9 mouse cellular contexts compared by ENCODE assay signal in the genomic region with DNA sequence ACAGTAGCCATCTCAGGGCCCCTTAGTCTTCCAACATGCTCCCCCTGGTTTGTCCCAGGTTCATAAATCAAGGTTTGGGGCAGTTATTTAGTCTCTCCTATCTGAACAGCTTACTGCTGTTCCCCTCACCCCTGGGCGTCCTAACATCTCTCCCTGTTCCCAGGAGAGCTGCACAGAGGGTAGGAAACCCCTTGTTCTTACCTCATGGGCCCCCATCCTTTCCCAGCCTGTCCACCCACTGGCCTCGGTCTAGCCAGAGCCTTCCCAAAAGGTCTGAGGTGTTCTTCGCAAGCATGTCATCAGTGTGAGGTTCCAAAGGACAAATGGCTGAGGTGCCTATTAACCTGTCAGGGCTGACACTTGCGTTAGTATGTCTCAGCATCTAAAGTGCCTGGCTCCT. TPM values are rescaled to one million over a fixed set of nuclear protein-coding genes. Genes with fewer than 3 reads are reported as not detected.
A peak's percentile ranks its signal among the peaks of the same experiment; 100 is the strongest.
DNase-seq lines count a peak whose midpoint lies in the region; ATAC-seq and TF ChIP-seq lines count a peak whose summit lies in the region.
"Had no signal": no experiment of that assay in that cellular context is flagged by ENCODE, and none has a peak within 500 bp of the region (broad histone marks: within the 10 kb centered on the region; RNA-seq: fewer than 3 reads in every experiment).

No protein-coding gene starts in this region.

- no peak overlapping the region for H3K4me3 ChIP-seq in hindbrain, embryonic 12.5 days
- no peak overlapping the region for H3K4me3 ChIP-seq in hindbrain, embryonic 13.5 days
- no peak overlapping the region for H3K4me3 ChIP-seq in spleen, adult 2 months (ENCODE audit: extremely low read depth, insufficient read depth, insufficient read length)
- H3K4me3 ChIP-seq in intestine, postnatal 0 days (ENCODE audit: low read depth, low read length): no peak overlapping the region

- WGBS in hindbrain, embryonic 12.5 days: 87% methylated on average over 4 of the region's 4 CpGs
- 88% methylated on average over 4 of the region's 4 CpGs for WGBS in hindbrain, embryonic 13.5 days
- WGBS in spleen, adult 2 months: 96% methylated on average over 4 of the region's 4 CpGs
- 91% methylated on average over 4 of the region's 4 CpGs for WGBS in intestine, postnatal 0 days

- no peak overlapping the region for H3K4me2 ChIP-seq in hindbrain, embryonic 12.5 days (replicated peaks)
- no peak overlapping the region for H3K4me2 ChIP-seq in hindbrain, embryonic 13.5 days
- H3K4me2 ChIP-seq in intestine, postnatal 0 days (replicated peaks; ENCODE audit: low read depth): 0 out of 2 replicates have a peak overlapping the region, but pooled peaks have one; percentile 97

- TF ChIP-seq POLR2A in spleen, adult 2 months (IDR thresholded peaks at IDR 0.05; ENCODE audit: low read depth, low read length): no peak

- peak overlapping the region; percentile 86 for H3K27ac ChIP-seq in hindbrain, embryonic 12.5 days
- H3K27ac ChIP-seq in hindbrain, embryonic 13.5 days: no peak overlapping the region
- peak overlapping the region; percentile 54; the same call in 1 of the 2 replicates for H3K27ac ChIP-seq in spleen, adult 2 months (ENCODE audit: insufficient read depth, low read length)
- peak overlapping the region; percentile 83; the same call in 1 of the 2 replicates for H3K27ac ChIP-seq in intestine, postnatal 0 days (ENCODE audit: low read depth, low read length)

- no peak for ATAC-seq in hindbrain, embryonic 12.5 days (ENCODE audit: low FRiP score)
- ATAC-seq in hindbrain, embryonic 13.5 days (ENCODE audit: low FRiP score): no peak
- no peak for ATAC-seq in intestine, postnatal 0 days
- ATAC-seq: Patski had no signal

- H3K36me3 ChIP-seq in hindbrain, embryonic 12.5 days: no peaks in the 10 kb centered on the region
- no peaks in the 10 kb centered on the region for H3K36me3 ChIP-seq in hindbrain, embryonic 13.5 days
- peaks cover 2% of the 10 kb centered on the region; the same call in 1 of the 2 replicates for H3K36me3 ChIP-seq in spleen, adult 2 months (ENCODE audit: control insufficient read depth, insufficient read depth, low read length)
- H3K36me3 ChIP-seq in intestine, postnatal 0 days (ENCODE audit: control insufficient read depth, insufficient read depth): no peaks in the 10 kb centered on the region

- no peak for TF ChIP-seq CTCF in spleen, adult 2 months (IDR thresholded peaks at IDR 0.05; ENCODE audit: extremely low read depth, insufficient read depth, insufficient read length, insufficient replicate concordance)
- no peak for TF ChIP-seq CTCF in intestine, postnatal 0 days (IDR thresholded peaks at IDR 0.05; ENCODE audit: low read depth)

- intact Hi-C loops in gastrocnemius, postnatal 36 days (cut with DNase I): loop anchor here (2.0 to 5.0 kb wide), 5 partner anchors 35 to 170 kb away; no protein-coding TSS in a partner anchor

- no peak for DNase-seq in spleen, adult 2 months (ENCODE audit: low read depth in 1 of 2, low spot score in 2 of 2)
- DNase-seq in spleen, adult 18-20 months: no peak
- DNase-seq in frontal cortex, postnatal 25 days (ENCODE audit: low spot score in 2 of 2): no peak
- DNase-seq in gastrocnemius, postnatal 36 days: no peak

- no peaks in the 10 kb centered on the region for H3K9me3 ChIP-seq in hindbrain, embryonic 12.5 days (replicated peaks)
- no peaks in the 10 kb centered on the region for H3K9me3 ChIP-seq in hindbrain, embryonic 13.5 days
- H3K9me3 ChIP-seq in intestine, postnatal 0 days (ENCODE audit: control insufficient read depth): no peaks in the 10 kb centered on the region
- H3K9me3 ChIP-seq: midbrain, embryonic 12.5 days had no signal

- H3K27me3 ChIP-seq in hindbrain, embryonic 12.5 days: no peaks in the 10 kb centered on the region
- H3K27me3 ChIP-seq in hindbrain, embryonic 13.5 days: no peaks in the 10 kb centered on the region
- no peaks in the 10 kb centered on the region for H3K27me3 ChIP-seq in spleen, adult 2 months (ENCODE audit: control insufficient read depth, insufficient read depth, low read length)
- no peaks in the 10 kb centered on the region for H3K27me3 ChIP-seq in intestine, postnatal 0 days (replicated peaks; ENCODE audit: control insufficient read depth, insufficient read depth, low read length)
- H3K27me3 ChIP-seq: midbrain, embryonic 12.5 days; Patski had no signal

- H3K9ac ChIP-seq in hindbrain, embryonic 12.5 days: no peak overlapping the region
- H3K9ac ChIP-seq in hindbrain, embryonic 13.5 days: no peak overlapping the region
- H3K9ac ChIP-seq in intestine, postnatal 0 days (ENCODE audit: low read depth, low read length): no peak overlapping the region

- H3K4me1 ChIP-seq in hindbrain, embryonic 12.5 days: peaks cover 34% of the 10 kb centered on the region
- H3K4me1 ChIP-seq in hindbrain, embryonic 13.5 days (replicated peaks): peaks cover 38% of the 10 kb centered on the region
- H3K4me1 ChIP-seq in spleen, adult 2 months (ENCODE audit: control insufficient read depth, insufficient read depth, insufficient read length): peaks cover 14% of the 10 kb centered on the region; the same call in 1 of the 2 replicates
- peaks cover 5% of the 10 kb centered on the region; the same call in 1 of the 2 replicates for H3K4me1 ChIP-seq in intestine, postnatal 0 days (replicated peaks; ENCODE audit: control insufficient read depth, insufficient read depth, low read length)

RNA-seq across cellular contexts. Expression of a gene that starts 1.6 kb away (rescaled TPM):
- polyA plus RNA-seq in hindbrain, embryonic 12.5 days (2016; fragmentation: Nextera tagmentation; extraction: Ambion mirVana): 16.5 and 18.9 TPM in 2 replicates
- 20.1 and 23.4 TPM in 2 replicates for polyA plus RNA-seq in hindbrain, embryonic 13.5 days (2015; fragmentation: Nextera tagmentation; extraction: Ambion mirVana)
- polyA plus RNA-seq in spleen, adult 2 months (2012; rRNA removed): 56.4 and 67.8 TPM in 2 replicates
- polyA plus RNA-seq in intestine, postnatal 0 days (2015; fragmentation: Nextera tagmentation; extraction: Ambion mirVana): 2.9 and 3.8 TPM in 2 replicates
- 10 to 100 TPM; 17.0 to 27.2 TPM for total RNA-seq in gastrocnemius, postnatal 36 days (2021)
